Mouse (Mus musculus) macrophage (primary cell): ENCODE results near the gene Gm4792. TPM values are rescaled to one million over a fixed set of nuclear protein-coding genes. Genes with fewer than 3 reads are reported as not detected.

Experiments
- polyA plus RNA-seq: library from polyadenylated mRNA; stranded (reverse); fragments of 250-400 nt; gene quantifications from 3 replicates; pipeline ENCODE4 v1.2.4, GENCODE M21; 2018; ENCODE audit warnings: inconsistent platforms

The Gm4792 gene
- polyA plus RNA-seq, 1 experiment from 2014 or later = not detected

Other genes starting within 250 kb of the Gm4792 start
- gene Nr2c1, start 150.7 kb downstream of the Gm4792 start, polyA plus RNA-seq = 6.8 to 10.5 TPM (median 7.9 TPM) in 3 replicates
- 111 to 315 TPM (median 226 TPM) in 3 replicates for gene Ndufa12, start 100.0 kb downstream of the Gm4792 start, polyA plus RNA-seq
- gene Tmcc3, start 13.2 kb upstream of the Gm4792 start, polyA plus RNA-seq = 21.8 to 42.9 TPM (median 36.7 TPM) in 3 replicates